Mouse (Mus musculus) bone marrow macrophage, adult 2 months (primary cell): ENCODE measurements at regions not wholly inside any gene's neighbourhood (a gene's known extent, or its start where the extent isn't known, plus 50 kb on each side); places are given as distances from the start of the nearest gene placed in this dataset.
"Not testable (repeated sequence)": the region's sequence is repeated elsewhere in the genome, so short reads cannot be mapped to it uniquely, and the experiment has no call there.

Source experiments
- H3K27ac ChIP-seq: 2 replicates; pipeline ENCODE4 v1.5.1; 2012; ENCODE audit warnings: low read depth, low read length; ENCODE audit not compliant: insufficient read depth
- H3K4me1 ChIP-seq: 2 replicates; pipeline ENCODE4 v1.6.1; 2012; ENCODE audit warnings: low read length; ENCODE audit not compliant: control insufficient read depth, insufficient read depth
- H3K4me3 ChIP-seq: 2 replicates; pipeline ENCODE4 v1.5.1; 2012; ENCODE audit warnings: mild to moderate bottlenecking, low read length, moderate library complexity; ENCODE audit not compliant: insufficient read depth
- CTCF ChIP-seq: IDR thresholded peaks from 2 replicates; pipeline ENCODE4 v1.5.1; 2012; ENCODE audit warnings: low read depth, mild to moderate bottlenecking, low read length, moderate library complexity
- POLR2A ChIP-seq: IDR thresholded peaks from 2 replicates; pipeline ENCODE4 v1.6.1; 2012; ENCODE audit warnings: mild to moderate bottlenecking, low read depth, low read length, borderline replicate concordance

DNA sequence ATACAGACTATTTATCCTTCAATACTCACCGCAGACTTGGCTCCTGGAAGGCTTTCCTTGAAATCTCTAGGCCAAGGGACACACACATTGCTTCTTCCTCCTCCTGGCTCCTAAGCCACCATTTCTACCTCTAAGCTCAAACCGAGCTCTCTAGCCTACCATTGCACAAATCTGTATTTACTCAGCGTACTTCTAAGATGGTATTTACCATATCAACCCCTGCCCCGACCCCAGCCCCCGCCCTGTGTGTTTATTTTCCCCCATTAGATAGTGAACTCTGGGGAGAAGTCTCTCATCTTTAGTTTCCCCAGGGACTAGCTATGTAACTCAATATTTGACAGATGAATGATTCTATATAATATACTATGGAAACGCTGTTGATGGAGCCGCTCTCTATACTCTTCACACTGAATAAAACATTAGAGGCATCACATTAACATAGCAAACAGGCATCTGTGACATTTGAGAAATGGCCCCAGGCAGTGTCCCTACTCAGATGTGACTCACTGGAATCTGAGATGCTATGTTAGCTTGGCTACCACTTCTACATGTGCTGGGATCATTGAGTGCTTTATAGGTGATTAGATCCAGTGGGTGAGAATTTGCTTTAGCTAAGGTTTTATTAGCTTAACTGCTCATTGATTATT is 87.5 kb upstream of the Otx2 start:
- TF ChIP-seq CTCF: no peak
- TF ChIP-seq POLR2A: no peak
- H3K4me1 ChIP-seq: no peaks in the 10 kb centered on the region
- no peak overlapping the region for H3K4me3 ChIP-seq
- H3K27ac ChIP-seq: no peak overlapping the region

DNA sequence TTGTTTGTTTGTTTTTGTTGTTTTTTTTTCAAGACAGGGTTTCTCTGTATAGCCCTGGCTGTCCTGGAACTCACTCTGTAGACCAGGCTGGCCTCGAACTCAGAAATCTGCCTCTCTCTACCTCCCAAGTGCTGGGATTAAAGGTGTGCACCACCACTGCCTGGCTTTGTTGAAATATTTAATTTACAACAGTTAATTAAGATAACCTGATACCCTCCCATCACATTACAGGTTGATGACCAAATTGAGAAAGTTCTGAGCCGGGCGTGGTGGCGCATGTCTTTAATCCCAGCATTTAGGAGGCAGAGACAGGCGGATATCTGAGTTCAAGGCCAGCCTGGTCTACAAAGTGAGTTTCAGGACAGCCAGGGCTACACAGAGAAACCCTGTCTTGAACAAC is 81.5 kb upstream of the Otx2 start:
- H3K27ac ChIP-seq, H3K4me3 ChIP-seq, H3K4me1 ChIP-seq: not testable (repeated sequence)

GRCm38 (mm10) chr14:48754080-48754720 is 80.6 kb upstream of the Otx2 start:
- no peak overlapping the region for H3K4me3 ChIP-seq
- no peak overlapping the region for H3K27ac ChIP-seq
- peaks cover 4% of the 10 kb centered on the region for H3K4me1 ChIP-seq
- no peak for TF ChIP-seq CTCF
- no peak for TF ChIP-seq POLR2A

- Histone ChIP-seq H3K27ac (no peak overlapping the region), H3K4me3 (no peak overlapping the region), H3K4me1 (peaks cover 4% of the 10 kb centered on the region)
- TF ChIP-seq POLR2A: no peak
- no peak for TF ChIP-seq CTCF
Measured at GRCm38 (mm10) chr14:48753517-48754079, 80.0 kb upstream of the Otx2 start.

DNA sequence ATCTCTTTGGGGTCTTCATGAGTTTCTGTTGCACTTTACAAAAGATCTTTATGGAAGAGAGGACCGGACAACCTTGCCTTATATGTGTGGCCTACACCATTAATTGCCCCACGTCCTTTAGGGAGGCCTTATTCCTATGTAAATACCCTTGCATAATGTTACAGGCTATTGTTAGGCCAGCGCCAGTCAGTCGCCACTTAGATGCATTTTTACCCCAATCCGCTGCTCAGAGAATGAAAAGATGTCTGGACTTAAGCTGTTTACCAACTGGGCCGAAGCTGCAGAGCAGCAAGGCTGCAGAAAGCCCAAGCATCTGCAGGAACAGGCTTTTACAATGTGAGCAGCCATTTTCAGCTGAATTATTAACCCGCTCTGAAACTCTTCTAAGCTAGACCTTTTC is 79.5 kb upstream of the Otx2 start:
- Histone ChIP-seq H3K4me3 (no peak overlapping the region), H3K4me1 (peaks cover 7% of the 10 kb centered on the region), H3K27ac (no peak overlapping the region)
- TF ChIP-seq CTCF: no peak
- TF ChIP-seq POLR2A: no peak

DNA sequence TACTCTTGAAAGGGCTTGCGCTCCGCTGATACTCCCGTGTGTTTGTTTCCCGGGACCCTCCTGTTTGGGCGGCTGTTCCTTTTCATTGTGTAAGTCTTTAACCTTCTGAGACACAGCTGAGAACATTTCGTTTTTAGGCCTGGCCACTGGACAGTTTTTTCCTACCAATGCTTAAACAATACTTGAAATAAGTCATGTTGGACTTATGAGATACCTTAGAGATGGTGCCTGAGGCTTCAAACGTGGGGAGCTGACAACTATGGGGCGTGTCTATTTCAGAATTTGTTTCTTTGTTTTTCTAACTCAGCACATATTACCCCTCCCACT is 78.9 kb upstream of the Otx2 start:
- Histone ChIP-seq H3K4me1 (peaks cover 7% of the 10 kb centered on the region), H3K27ac (no peak overlapping the region), H3K4me3 (no peak overlapping the region)
- TF ChIP-seq POLR2A: no peak
- no peak for TF ChIP-seq CTCF

- H3K27ac ChIP-seq: no peak overlapping the region
- TF ChIP-seq CTCF (no peak), POLR2A (no peak)
- H3K4me3 ChIP-seq: no peak overlapping the region
- H3K4me1 ChIP-seq: peaks cover 7% of the 10 kb centered on the region
Measured at GRCm38 (mm10) chr14:48751751-48752578, 78.3 kb upstream of the Otx2 start.

- no peak overlapping the region for H3K27ac ChIP-seq
- no peak for TF ChIP-seq CTCF
- no peak for TF ChIP-seq POLR2A
- H3K4me3 ChIP-seq: no peak overlapping the region
- H3K4me1 ChIP-seq: peaks cover 7% of the 10 kb centered on the region
Measured at GRCm38 (mm10) chr14:48750994-48751393, 77.4 kb upstream of the Otx2 start.

- Histone ChIP-seq H3K4me1 (peaks cover 7% of the 10 kb centered on the region), H3K27ac (no peak overlapping the region), H3K4me3 (no peak overlapping the region)
- TF ChIP-seq POLR2A (no peak), CTCF (no peak)
Measured at GRCm38 (mm10) chr14:48748976-48749375, 75.4 kb upstream of the Otx2 start.

DNA sequence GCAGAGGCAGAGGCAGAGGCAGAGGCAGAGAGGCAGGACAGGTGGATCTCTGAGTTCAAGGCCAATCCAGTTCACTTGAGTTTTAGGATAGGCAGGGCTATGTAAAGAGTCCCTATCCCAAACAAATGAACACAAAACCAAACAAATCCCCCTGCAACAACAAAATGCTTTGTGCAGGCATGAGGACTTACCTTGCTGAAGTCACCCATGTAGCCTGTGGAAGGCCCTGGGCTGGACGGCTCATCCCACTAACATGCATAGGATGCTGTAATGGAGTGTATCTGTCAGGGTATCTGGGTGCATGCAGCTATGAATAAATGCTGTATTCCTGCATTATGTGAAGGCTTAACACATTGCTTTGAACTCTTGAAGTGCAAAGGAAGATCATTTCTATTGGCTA is 74.3 kb upstream of the Otx2 start:
- Histone ChIP-seq H3K27ac (no peak overlapping the region), H3K4me3 (no peak overlapping the region), H3K4me1 (peaks cover 7% of the 10 kb centered on the region)
- TF ChIP-seq CTCF (no peak), POLR2A (no peak)
